Mouse (Mus musculus) forebrain, embryonic 16.5 days (tissue): ENCODE results near the gene Trim44. TPM values are rescaled to one million over a fixed set of nuclear protein-coding genes. Genes with fewer than 3 reads are reported as not detected.

Experiments
- ATAC-seq: fragments of 200-750 bp; cut with Nextera tagmentation; 2 replicates; pipeline ENCODE4 v1.8.0; 2017; ENCODE audit warnings: mild to moderate bottlenecking, moderate library complexity
- H3K27ac ChIP-seq: fragments of 300-500 bp; sonication (generic); 2 replicates; pipeline ENCODE4 v1.5.1; 2014; ENCODE audit warnings: low read length, control low read depth
- H3K27me3 ChIP-seq: fragments of 300-500 bp; sonication (generic); replicated peaks from 2 replicates; pipeline ENCODE4 v1.6.1; 2014; ENCODE audit warnings: low read length; ENCODE audit not compliant: control insufficient read depth, insufficient read depth
- H3K36me3 ChIP-seq: fragments of 300-500 bp; sonication (generic); 2 replicates; pipeline ENCODE4 v1.6.1; 2014; ENCODE audit not compliant: control insufficient read depth, insufficient read depth
- H3K4me1 ChIP-seq: fragments of 300-500 bp; sonication (generic); replicated peaks from 2 replicates; pipeline ENCODE4 v1.6.1; 2014; ENCODE audit warnings: low read length; ENCODE audit not compliant: control insufficient read depth, insufficient read depth
- H3K4me2 ChIP-seq: fragments of 300-500 bp; sonication (generic); 2 replicates; pipeline ENCODE4 v1.6.1; 2014; ENCODE audit warnings: mild to moderate bottlenecking, low read length, control low read depth
- H3K4me3 ChIP-seq: fragments of 300-500 bp; sonication (generic); replicated peaks from 2 replicates; pipeline ENCODE4 v1.5.1; 2014; ENCODE audit warnings: mild to moderate bottlenecking, low read length, control low read depth
- H3K9ac ChIP-seq: fragments of 300-500 bp; sonication (generic); replicated peaks from 2 replicates; pipeline ENCODE4 v1.6.1; 2014; ENCODE audit warnings: low read depth, low read length, control low read depth
- H3K9me3 ChIP-seq: fragments of 300-500 bp; sonication (generic); 2 replicates; pipeline ENCODE4 v1.6.1; 2016; ENCODE audit warnings: low read length; ENCODE audit not compliant: control insufficient read depth
- WGBS: fragments of 180-500 bp; shearing (Covaris S2); extraction: QIAGEN DNeasy Blood & Tissue Kit; methylation state at CpG from one replicate; pipeline ENCODE4 v1.1.7; 2014; 5-methylcytosine and 5-hydroxymethylcytosine counted together
- polyA plus RNA-seq: library from polyadenylated mRNA; unstranded; fragments of >200 nt; fragmentation: Nextera tagmentation; extraction: Ambion mirVana; gene quantifications from 2 replicates; pipeline ENCODE4 v1.2.1, GENCODE M21; 2015

Trim44 gene
- polyA plus RNA-seq, 1 experiment from 2014 or later, result 48.2 TPM

GRCm38 (mm10) chr2:102315153-102315552, 92.5 kb downstream of the Trim44 start:
- H3K4me2 ChIP-seq, result no peak overlapping the region
- ATAC-seq, result no peak
- WGBS, result 97% methylated on average over 4 of the region's 4 CpGs
- peaks cover 8% of the 10 kb centered on the region for H3K4me1 ChIP-seq
- H3K9ac ChIP-seq, result no peak overlapping the region
- H3K36me3 ChIP-seq, result no peaks in the 10 kb centered on the region
- no peak overlapping the region for H3K27ac ChIP-seq
- no peaks in the 10 kb centered on the region for H3K9me3 ChIP-seq
- no peak overlapping the region for H3K4me3 ChIP-seq
- no peaks in the 10 kb centered on the region for H3K27me3 ChIP-seq

DNA sequence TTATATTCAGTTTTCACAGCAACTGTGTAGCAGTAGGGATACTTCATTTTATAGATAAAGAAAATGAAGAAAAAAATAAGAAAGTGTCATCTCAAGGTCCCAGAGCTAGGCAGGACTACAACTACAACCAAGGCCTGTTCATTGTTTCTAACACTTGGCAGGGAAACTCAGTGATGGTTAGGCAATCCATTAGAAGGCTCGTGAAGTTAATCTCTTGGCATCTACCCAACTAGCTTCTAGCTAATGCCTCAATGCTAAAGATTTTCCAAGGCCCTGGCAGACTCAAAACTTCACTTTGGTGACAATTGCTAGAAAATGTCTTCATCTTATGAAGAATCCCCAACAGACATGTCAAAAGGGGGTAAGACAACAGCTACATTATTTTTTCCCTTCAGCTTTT, 93.0 kb downstream of the Trim44 start:
- no peak overlapping the region for H3K4me3 ChIP-seq
- no peak overlapping the region for H3K4me2 ChIP-seq
- H3K27me3 ChIP-seq, result no peaks in the 10 kb centered on the region
- peaks cover 8% of the 10 kb centered on the region for H3K4me1 ChIP-seq
- H3K27ac ChIP-seq, result no peak overlapping the region
- no peak overlapping the region for H3K9ac ChIP-seq
- no peaks in the 10 kb centered on the region for H3K36me3 ChIP-seq
- no peak for ATAC-seq
- no peaks in the 10 kb centered on the region for H3K9me3 ChIP-seq
- whole genome bisulfite sequencing, result 27% methylated on average over 1 of the region's 1 CpGs

DNA sequence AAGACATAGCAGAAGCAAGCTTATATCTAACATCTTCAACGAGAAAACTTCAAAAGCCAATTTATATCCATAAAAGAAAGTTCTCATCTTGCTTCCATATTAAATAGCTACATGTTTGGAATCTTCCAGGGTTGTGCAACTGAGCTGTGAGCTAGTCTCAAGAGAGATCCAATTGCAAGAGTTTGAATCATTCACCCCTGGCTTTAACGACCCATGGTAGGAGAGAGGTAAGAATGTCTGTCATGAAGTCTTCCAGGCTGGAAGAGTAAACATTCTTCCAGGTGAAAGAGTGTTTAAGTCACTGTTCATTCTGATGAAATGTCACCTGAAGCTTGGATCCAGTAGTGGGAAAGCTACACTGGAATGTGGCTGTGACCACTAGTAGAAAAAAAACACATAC, 93.6 kb downstream of the Trim44 start:
- no peak overlapping the region for H3K27ac ChIP-seq
- H3K4me2 ChIP-seq, result no peak overlapping the region
- no peaks in the 10 kb centered on the region for H3K27me3 ChIP-seq
- WGBS, result 98% methylated on average over 2 of the region's 2 CpGs
- H3K9me3 ChIP-seq, result no peaks in the 10 kb centered on the region
- no peak overlapping the region for H3K9ac ChIP-seq
- no peak overlapping the region for H3K4me3 ChIP-seq
- peaks cover 8% of the 10 kb centered on the region for H3K4me1 ChIP-seq
- no peaks in the 10 kb centered on the region for H3K36me3 ChIP-seq
- no peak for ATAC-seq

DNA sequence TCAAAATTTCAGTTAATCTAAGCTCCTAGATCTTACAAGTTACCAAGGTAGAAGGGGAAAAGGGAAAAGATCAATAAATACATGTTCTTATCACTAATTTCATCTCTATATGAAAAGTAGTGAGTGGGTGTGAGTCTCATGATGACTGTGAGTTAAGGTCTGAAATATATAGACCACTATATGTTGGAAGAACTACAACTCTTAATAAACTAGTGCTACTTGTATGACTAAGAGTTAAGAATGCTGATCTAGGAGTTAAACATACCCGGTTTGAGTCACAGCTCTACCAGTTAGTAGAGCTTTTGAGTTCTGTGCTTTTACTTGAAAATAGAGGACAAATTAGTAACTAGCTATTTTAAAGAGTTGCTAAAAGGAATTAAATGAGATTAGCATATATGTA, 94.7 kb downstream of the Trim44 start:
- Histone ChIP-seq H3K27me3 (no peaks in the 10 kb centered on the region), H3K4me2 (no peak overlapping the region), H3K4me3 (no peak overlapping the region), H3K36me3 (no peaks in the 10 kb centered on the region), H3K27ac (no peak overlapping the region), H3K9me3 (no peaks in the 10 kb centered on the region), H3K9ac (no peak overlapping the region), H3K4me1 (peaks cover 8% of the 10 kb centered on the region)
- no peak for ATAC-seq
- WGBS, result 95% methylated on average over 1 of the region's 1 CpGs

- ATAC-seq, result no peak
- H3K4me3 ChIP-seq, result no peak overlapping the region
- H3K27me3 ChIP-seq, result no peaks in the 10 kb centered on the region
- H3K9ac ChIP-seq, result no peak overlapping the region
- no peaks in the 10 kb centered on the region for H3K4me1 ChIP-seq
- H3K9me3 ChIP-seq, result no peaks in the 10 kb centered on the region
- 62% methylated on average over 2 of the region's 2 CpGs for WGBS
- H3K36me3 ChIP-seq, result no peaks in the 10 kb centered on the region; the same call in 1 of the 2 replicates
- H3K4me2 ChIP-seq, result no peak overlapping the region
- H3K27ac ChIP-seq, result no peak overlapping the region
Observed at GRCm38 (mm10) chr2:102303274-102303673, 104.4 kb downstream of the Trim44 start.

DNA sequence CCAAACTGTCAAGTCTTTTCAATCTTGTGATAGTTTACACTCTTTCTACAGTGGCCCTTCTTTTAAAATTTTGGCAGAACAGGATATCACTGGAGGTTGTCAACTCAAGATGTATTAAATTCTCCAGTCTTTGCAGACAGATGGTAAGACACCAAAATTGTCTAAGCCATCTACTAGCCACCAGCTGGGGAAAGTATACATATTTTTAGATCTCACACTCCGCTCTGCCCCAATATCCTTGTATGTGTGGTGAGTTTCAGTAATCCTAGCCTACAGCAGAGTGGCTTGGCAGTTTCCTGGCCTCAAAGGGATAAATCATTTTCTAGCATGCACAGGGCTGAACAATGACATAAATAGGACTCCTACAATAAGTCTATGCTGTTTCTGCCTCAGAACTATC, 105.1 kb downstream of the Trim44 start:
- ATAC-seq, result no peak
- Histone ChIP-seq H3K4me2 (no peak overlapping the region), H3K27ac (no peak overlapping the region), H3K4me3 (no peak overlapping the region), H3K27me3 (no peaks in the 10 kb centered on the region), H3K9me3 (no peaks in the 10 kb centered on the region), H3K36me3 (no peaks in the 10 kb centered on the region; the same call in 1 of the 2 replicates), H3K9ac (no peak overlapping the region), H3K4me1 (no peaks in the 10 kb centered on the region)
- WGBS, result 94% methylated on average over 1 of the region's 1 CpGs

DNA sequence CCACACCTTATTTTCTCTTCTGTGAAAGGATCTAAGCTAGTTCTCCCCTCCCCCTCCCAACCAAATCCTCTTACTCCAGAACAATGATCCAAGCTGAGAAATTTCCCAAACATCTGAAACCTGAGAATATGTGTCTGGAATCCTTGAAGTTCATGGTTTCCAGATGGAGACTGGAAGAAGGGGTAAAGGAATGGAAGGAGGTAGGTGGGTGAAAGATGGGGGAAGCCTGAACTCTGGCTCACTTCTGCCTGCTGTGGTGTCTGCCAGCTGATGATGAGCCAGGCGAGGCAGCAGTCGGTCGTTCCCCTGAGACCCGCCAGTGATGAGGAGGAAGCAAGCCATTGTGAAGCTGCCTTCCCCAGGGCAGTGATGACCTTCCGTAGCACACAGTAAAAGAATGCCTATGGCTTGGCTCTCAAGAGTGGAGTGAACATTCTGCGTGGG, 112.8 kb downstream of the Trim44 start:
- ATAC-seq, result no peak
- no peaks in the 10 kb centered on the region for H3K9me3 ChIP-seq
- H3K4me1 ChIP-seq, result 0 out of 2 replicates have a peak, but pooled peaks cover 2% of the 10 kb centered on the region
- no peak overlapping the region for H3K4me3 ChIP-seq
- H3K36me3 ChIP-seq, result no peaks in the 10 kb centered on the region
- H3K27ac ChIP-seq, result no peak overlapping the region
- H3K9ac ChIP-seq, result no peak overlapping the region
- H3K4me2 ChIP-seq, result no peak overlapping the region
- 43% methylated on average over 6 of the region's 6 CpGs for WGBS
- no peaks in the 10 kb centered on the region for H3K27me3 ChIP-seq

DNA sequence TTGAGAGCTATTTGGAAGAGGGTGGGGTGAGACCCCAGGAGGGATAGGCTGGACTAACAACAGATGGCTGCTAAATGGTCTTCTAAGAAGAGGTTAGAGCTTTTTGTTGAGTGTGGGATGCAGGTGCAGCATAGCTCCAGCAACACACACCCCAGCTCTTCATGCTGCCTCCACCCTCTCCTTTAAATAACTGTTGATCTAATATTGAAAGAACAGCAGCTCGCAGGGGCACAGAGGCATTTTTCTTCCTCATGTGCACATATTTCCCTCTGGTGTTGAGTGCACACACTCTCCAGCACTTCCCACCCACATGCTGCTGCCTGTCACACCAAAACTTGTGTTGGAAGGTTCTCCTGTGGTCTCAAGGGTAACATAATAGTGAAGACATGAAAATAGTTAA, 114.4 kb downstream of the Trim44 start:
- Histone ChIP-seq H3K9me3 (no peaks in the 10 kb centered on the region), H3K4me2 (no peak overlapping the region), H3K9ac (no peak overlapping the region), H3K27ac (no peak overlapping the region), H3K4me3 (no peak overlapping the region), H3K27me3 (no peaks in the 10 kb centered on the region), H3K4me1 (0 out of 2 replicates have a peak, but pooled peaks cover 2% of the 10 kb centered on the region), H3K36me3 (no peaks in the 10 kb centered on the region)
- 62% methylated on average over 1 of the region's 1 CpGs for WGBS
- no peak for ATAC-seq

- Histone ChIP-seq H3K4me2 (no peak overlapping the region), H3K9ac (no peak overlapping the region), H3K27me3 (no peaks in the 10 kb centered on the region), H3K9me3 (no peaks in the 10 kb centered on the region), H3K36me3 (no peaks in the 10 kb centered on the region), H3K4me3 (no peak overlapping the region), H3K27ac (no peak overlapping the region), H3K4me1 (0 out of 2 replicates have a peak, but pooled peaks cover 2% of the 10 kb centered on the region)
- WGBS, result 76% methylated on average over 1 of the region's 1 CpGs
- no peak for ATAC-seq
Observed at GRCm38 (mm10) chr2:102292051-102292450, 115.6 kb downstream of the Trim44 start.

DNA sequence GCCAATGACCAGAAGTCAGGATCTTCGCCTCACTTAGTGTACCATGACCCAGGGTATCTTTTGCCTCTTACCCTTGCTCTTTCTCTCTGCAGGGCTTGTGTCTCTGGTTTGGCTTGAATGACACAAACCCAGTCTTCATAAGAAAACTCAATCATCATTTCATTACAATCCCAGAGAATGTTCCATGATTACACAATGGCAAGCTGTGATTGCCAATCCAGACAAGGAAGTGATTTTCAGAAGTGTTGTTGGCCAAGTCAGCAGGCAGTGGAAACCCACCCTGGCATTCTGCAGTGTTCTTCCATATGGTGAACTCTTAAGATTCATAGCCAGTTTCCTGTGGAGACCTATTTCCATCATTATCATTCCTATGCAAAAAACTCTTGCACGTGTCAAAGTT, 116.1 kb downstream of the Trim44 start:
- no peak for ATAC-seq
- no peak overlapping the region for H3K27ac ChIP-seq
- no peaks in the 10 kb centered on the region for H3K27me3 ChIP-seq
- no peaks in the 10 kb centered on the region for H3K9me3 ChIP-seq
- H3K9ac ChIP-seq, result no peak overlapping the region
- H3K4me3 ChIP-seq, result no peak overlapping the region
- no peaks in the 10 kb centered on the region for H3K36me3 ChIP-seq
- H3K4me2 ChIP-seq, result no peak overlapping the region
- H3K4me1 ChIP-seq, result 0 out of 2 replicates have a peak, but pooled peaks cover 2% of the 10 kb centered on the region
- WGBS, result 84% methylated on average over 2 of the region's 2 CpGs
